In the genomic region with DNA sequence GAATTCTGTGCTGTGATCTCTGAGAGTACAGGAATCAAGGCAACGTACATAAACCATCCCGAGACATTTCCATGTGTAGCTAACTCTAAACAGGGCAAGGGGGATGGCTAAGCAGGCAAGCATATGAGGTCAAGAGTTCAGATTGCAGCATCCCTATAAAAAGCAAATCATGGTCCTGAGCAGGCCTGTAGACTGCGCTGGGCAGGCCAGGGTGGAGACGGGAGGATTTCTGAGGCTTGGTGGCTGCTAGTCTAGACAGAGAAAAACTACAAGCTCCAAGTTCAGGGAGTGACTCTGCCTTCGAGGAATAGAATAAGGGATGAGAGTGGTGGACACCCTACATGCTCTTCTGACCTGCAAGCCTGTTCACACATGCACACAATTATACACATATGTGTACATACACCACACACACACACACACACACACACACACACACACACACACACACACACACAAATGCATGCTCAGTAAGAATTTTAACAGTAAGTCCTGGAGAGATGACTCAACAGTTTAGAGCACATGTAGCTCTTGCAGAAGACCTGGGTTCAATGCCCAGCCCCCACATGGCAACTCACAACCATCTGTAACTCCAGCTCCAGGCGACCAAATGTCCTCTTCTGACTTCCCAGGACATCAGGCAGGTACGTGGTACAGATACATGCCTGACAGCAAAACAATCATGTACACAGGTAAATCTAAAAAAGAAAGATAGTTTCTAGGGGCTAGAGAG, we compare ENCODE assay signal across 15 mouse cellular contexts. TPM values are rescaled to one million over a fixed set of nuclear protein-coding genes. Genes with fewer than 3 reads are reported as not detected.
"Had no signal": no experiment of that assay in that cellular context is flagged by ENCODE, and none has a peak within 500 bp of the region (broad histone marks: within the 10 kb centered on the region; RNA-seq: fewer than 3 reads in every experiment).

No protein-coding gene starts in this region.

- H3K4me2 ChIP-seq: midbrain, embryonic 13.5 days; neural tube, embryonic 15.5 days had no signal

- H3K9me3 ChIP-seq: limb, embryonic 10.5 days; midbrain, embryonic 13.5 days; neural tube, embryonic 15.5 days had no signal

- H3K36me3 ChIP-seq: limb, embryonic 10.5 days; midbrain, embryonic 13.5 days; neural tube, embryonic 15.5 days had no signal

- H3K4me3 ChIP-seq: layer of hippocampus, adult 2 months; limb, embryonic 10.5 days; midbrain, embryonic 13.5 days; myocyte; neural tube, embryonic 15.5 days had no signal

- H3K27ac ChIP-seq: layer of hippocampus, adult 2 months; limb, embryonic 10.5 days; midbrain, embryonic 13.5 days; neural tube, embryonic 15.5 days; stomach, postnatal 0 days had no signal

- ATAC-seq: lung, postnatal 0 days; midbrain, embryonic 13.5 days had no signal

- H3K27me3 ChIP-seq: midbrain, embryonic 13.5 days; neural tube, embryonic 15.5 days had no signal

- H3K9ac ChIP-seq: midbrain, embryonic 13.5 days; neural tube, embryonic 15.5 days had no signal

- H3K4me1 ChIP-seq: midbrain, embryonic 13.5 days; neural tube, embryonic 15.5 days had no signal

- DNase-seq: kidney, adult 18-20 months; kidney, postnatal 10 days; kidney, postnatal 4 days; lung, adult 2 months; lung, postnatal 36 days had no signal

RNA-seq across cellular contexts. Expression of a gene that starts 6.5 kb away (rescaled TPM):
- polyA plus RNA-seq: intestine, embryonic 14.5 days; kidney, embryonic 14.5 days; limb, embryonic 10.5 days; lung, adult 2 months; lung, postnatal 0 days; midbrain, embryonic 13.5 days; myocyte; neural tube, embryonic 11.5 days; neural tube, embryonic 15.5 days; stomach, postnatal 0 days had no signal
